In genomic region chr9:43339614-43340020, GRCm38 (mm10) we compare ENCODE assay signal across 8 mouse cellular contexts. TPM values are rescaled to one million over a fixed set of nuclear protein-coding genes. Genes with fewer than 3 reads are reported as not detected.
DNase-seq lines count a peak whose midpoint lies in the region; ATAC-seq lines count a peak whose summit lies in the region.
"Had no signal": no experiment of that assay in that cellular context is flagged by ENCODE, and none has a peak within 500 bp of the region (broad histone marks: within the 10 kb centered on the region; RNA-seq: fewer than 3 reads in every experiment).

No protein-coding gene starts in this region.

- DNase-seq in Muller cell, postnatal 12 days (ENCODE audit: inconsistent ontology term) = peak; percentile 53
- peak; percentile 78 for DNase-seq in brain, adult 2 months (ENCODE audit: low read depth, low spot score)
- peak; percentile 90 for DNase-seq in hindbrain, embryonic 11.5 days (ENCODE audit: low spot score)
- peak; percentile 81 to 97 for DNase-seq in layer of hippocampus, postnatal 25 days (ENCODE audit: extremely low spot score in 1 of 2, low spot score in 1 of 2)
- DNase-seq in right cerebral cortex, postnatal 4 days = peak; percentile 94

- no peak overlapping the region for H3K4me2 ChIP-seq in hindbrain, embryonic 11.5 days (replicated peaks; ENCODE audit: low read depth, low read length)

- no peak overlapping the region for H3K4me3 ChIP-seq in hindbrain, embryonic 11.5 days (ENCODE audit: low read depth, low read length)

- ATAC-seq in erythroid progenitor cell, adult 5-6 weeks (replicated peaks; ENCODE audit: low FRiP score, poor library complexity, severe bottlenecking) = 0 out of 2 replicates have a peak, but pooled peaks have one; percentile 39
- peak; percentile 27; the same call in 1 of the 2 replicates for ATAC-seq in hindbrain, embryonic 11.5 days (ENCODE audit: low FRiP score)
- peak; percentile 58; the same call in 1 of the 2 replicates for ATAC-seq in megakaryocyte progenitor cell, adult 5-6 weeks (replicated peaks; ENCODE audit: poor library complexity)

- WGBS in hindbrain, embryonic 11.5 days = 5% methylated on average over 2 of the region's 2 CpGs

- no peaks in the 10 kb centered on the region for H3K4me1 ChIP-seq in hindbrain, embryonic 11.5 days (replicated peaks; ENCODE audit: control insufficient read depth, insufficient read depth, low read length)

- H3K9me3 ChIP-seq in hindbrain, embryonic 11.5 days (ENCODE audit: control insufficient read depth, low read length) = no peaks in the 10 kb centered on the region

- H3K27me3 ChIP-seq in hindbrain, embryonic 11.5 days (ENCODE audit: control insufficient read depth, insufficient read depth, low read length) = no peaks in the 10 kb centered on the region

- H3K9ac ChIP-seq in hindbrain, embryonic 11.5 days (ENCODE audit: low read depth, low read length) = no peak overlapping the region

- no peak overlapping the region for H3K27ac ChIP-seq in hindbrain, embryonic 11.5 days (ENCODE audit: low read depth, low read length)

- no peaks in the 10 kb centered on the region for H3K36me3 ChIP-seq in hindbrain, embryonic 11.5 days (ENCODE audit: control insufficient read depth, insufficient read depth, low read length)

RNA-seq across cellular contexts. Expression of gene Trim29, which starts 29.0 kb away (rescaled TPM):
- not detected in 2 replicates for total RNA-seq in erythroid progenitor cell, adult 5-6 weeks (2015; ENCODE audit: low replicate concordance)
- total RNA-seq in erythroid progenitor cell, adult 5-6 weeks (2017; ENCODE audit: low replicate concordance) = not detected in 2 replicates
- 0.82 and 2.4 TPM in 2 replicates for polyA plus RNA-seq in hindbrain, embryonic 11.5 days (2014; fragmentation: Nextera tagmentation; extraction: Ambion mirVana)
- total RNA-seq in layer of hippocampus, postnatal 25 days (2021) = under 1 TPM; 0.34 to 0.35 TPM
- not detected in 2 replicates for total RNA-seq in megakaryocyte progenitor cell, adult 5-6 weeks (2015)
- total RNA-seq in megakaryocyte progenitor cell, adult 5-6 weeks (2017) = not detected in 2 replicates
- polyA plus RNA-seq: liver, embryonic 16.5 days had no signal
